Mouse (Mus musculus) heart, embryonic 15.5 days (tissue): ENCODE results near the gene Tnnt3. TPM values are rescaled to one million over a fixed set of nuclear protein-coding genes. Genes with fewer than 3 reads are reported as not detected.
A peak's percentile ranks its signal among the peaks of the same experiment; 100 is the strongest.

Source experiments
- ATAC-seq: fragments of 200-750 bp; cut with Nextera tagmentation; replicated peaks from 2 replicates; pipeline ENCODE4 v1.8.0; 2017; ENCODE audit warnings: low read depth, moderate TSS enrichment; ENCODE audit not compliant: insufficient number of reproducible peaks, insufficient read depth, low FRiP score
- H3K27ac ChIP-seq: fragments of 300-500 bp; sonication (generic); 2 replicates; pipeline ENCODE4 v1.5.1; 2015; ENCODE audit warnings: mild to moderate bottlenecking, inconsistent platforms
- H3K27me3 ChIP-seq: fragments of 300-500 bp; sonication (generic); 2 replicates; pipeline ENCODE4 v1.6.1; 2015; ENCODE audit warnings: inconsistent platforms
- H3K36me3 ChIP-seq: fragments of 300-500 bp; sonication (generic); 2 replicates; pipeline ENCODE4 v1.6.1; 2015; ENCODE audit warnings: mild to moderate bottlenecking, inconsistent platforms
- H3K4me1 ChIP-seq: fragments of 300-500 bp; sonication (generic); replicated peaks from 2 replicates; pipeline ENCODE4 v1.6.1; 2015; ENCODE audit warnings: inconsistent platforms
- H3K4me2 ChIP-seq: fragments of 300-500 bp; sonication (generic); 2 replicates; pipeline ENCODE4 v1.6.1; 2015; ENCODE audit warnings: inconsistent platforms, mild to moderate bottlenecking, moderate library complexity
- H3K4me3 ChIP-seq: fragments of 300-500 bp; sonication (generic); 2 replicates; pipeline ENCODE4 v1.5.1; 2015; ENCODE audit warnings: mild to moderate bottlenecking, inconsistent platforms
- H3K9ac ChIP-seq: fragments of 300-500 bp; sonication (generic); 2 replicates; pipeline ENCODE4 v1.6.1; 2015; ENCODE audit warnings: mild to moderate bottlenecking, inconsistent platforms
- H3K9me3 ChIP-seq: fragments of 300-500 bp; sonication (generic); replicated peaks from 2 replicates; pipeline ENCODE4 v1.6.1; 2016; ENCODE audit warnings: inconsistent platforms
- WGBS: fragments of 180-500 bp; shearing (Covaris S2); methylation state at CpG from one replicate; pipeline ENCODE4 v1.1.7; 2015; ENCODE audit warnings: mixed read lengths; 5-methylcytosine and 5-hydroxymethylcytosine counted together
- polyA plus RNA-seq: library from polyadenylated mRNA; unstranded; fragments of >200 nt; fragmentation: Nextera tagmentation; extraction: Ambion mirVana; gene quantifications from 2 replicates; pipeline ENCODE4 v1.2.1, GENCODE M21; 2015

Tnnt3 gene
- polyA plus RNA-seq, 1 experiment from 2014 or later, result 4.8 TPM

- Histone ChIP-seq H3K27me3 (no peaks in the 10 kb centered on the region), H3K9ac (no peak overlapping the region), H3K4me2 (no peak overlapping the region), H3K9me3 (no peaks in the 10 kb centered on the region), H3K4me3 (no peak overlapping the region), H3K27ac (peak overlapping the region; percentile 96), H3K4me1 (peaks cover 65% of the 10 kb centered on the region), H3K36me3 (peaks cover 20% of the 10 kb centered on the region; the same call in 1 of the 2 replicates)
- no peak for ATAC-seq
- 68% methylated on average over 8 of the region's 8 CpGs for whole genome bisulfite sequencing
Observed at GRCm38 (mm10) chr7:142486751-142487162, 11.9 kb upstream of the Tnnt3 start.

GRCm38 (mm10) chr7:142487341-142487859, 11.2 kb upstream of the Tnnt3 start:
- peak overlapping the region; percentile 96 for H3K27ac ChIP-seq
- H3K4me1 ChIP-seq, result peaks cover 58% of the 10 kb centered on the region
- no peak overlapping the region for H3K4me2 ChIP-seq
- no peak overlapping the region for H3K4me3 ChIP-seq
- no peaks in the 10 kb centered on the region for H3K9me3 ChIP-seq
- WGBS, result 27% methylated on average over 9 of the region's 9 CpGs
- peaks cover 22% of the 10 kb centered on the region; the same call in 1 of the 2 replicates for H3K36me3 ChIP-seq
- H3K27me3 ChIP-seq, result no peaks in the 10 kb centered on the region
- peak; percentile 28; the same call in 1 of the 2 replicates for ATAC-seq
- H3K9ac ChIP-seq, result no peak overlapping the region

- Histone ChIP-seq H3K9ac (no peak overlapping the region), H3K36me3 (peaks cover 22% of the 10 kb centered on the region; the same call in 1 of the 2 replicates), H3K27me3 (no peaks in the 10 kb centered on the region), H3K4me3 (no peak overlapping the region), H3K27ac (peak overlapping the region; percentile 96), H3K4me1 (peaks cover 52% of the 10 kb centered on the region), H3K4me2 (no peak overlapping the region), H3K9me3 (no peaks in the 10 kb centered on the region)
- no peak for ATAC-seq
- 72% methylated on average over 3 of the region's 3 CpGs for WGBS
Observed at GRCm38 (mm10) chr7:142488053-142488452, 10.6 kb upstream of the Tnnt3 start.

GRCm38 (mm10) chr7:142493535-142493934, 5.1 kb upstream of the Tnnt3 start:
- H3K4me2 ChIP-seq, result no peak overlapping the region
- 79% methylated on average over 8 of the region's 8 CpGs for WGBS
- H3K27ac ChIP-seq, result no peak overlapping the region
- H3K27me3 ChIP-seq, result no peaks in the 10 kb centered on the region
- H3K36me3 ChIP-seq, result 0 out of 2 replicates have a peak, but pooled peaks cover 16% of the 10 kb centered on the region
- H3K4me3 ChIP-seq, result no peak overlapping the region
- no peak overlapping the region for H3K9ac ChIP-seq
- ATAC-seq, result no peak
- peaks cover 13% of the 10 kb centered on the region for H3K4me1 ChIP-seq
- no peaks in the 10 kb centered on the region for H3K9me3 ChIP-seq

GRCm38 (mm10) chr7:142496158-142496557, 2.5 kb upstream of the Tnnt3 start:
- H3K27ac ChIP-seq, result 0 out of 2 replicates have a peak overlapping the region, but pooled peaks have one; percentile 34
- H3K9me3 ChIP-seq, result no peaks in the 10 kb centered on the region
- H3K4me3 ChIP-seq, result no peak overlapping the region
- no peak overlapping the region for H3K4me2 ChIP-seq
- ATAC-seq, result no peak
- H3K9ac ChIP-seq, result no peak overlapping the region
- WGBS, result 83% methylated on average over 3 of the region's 3 CpGs
- 0 out of 2 replicates have a peak, but pooled peaks cover 6% of the 10 kb centered on the region for H3K36me3 ChIP-seq
- no peaks in the 10 kb centered on the region for H3K27me3 ChIP-seq
- peaks cover 24% of the 10 kb centered on the region for H3K4me1 ChIP-seq

- peak overlapping the region; percentile 34; the same call in 1 of the 2 replicates for H3K27ac ChIP-seq
- 65% methylated on average over 5 of the region's 5 CpGs for WGBS
- H3K27me3 ChIP-seq, result no peaks in the 10 kb centered on the region
- no peak overlapping the region for H3K4me2 ChIP-seq
- H3K9ac ChIP-seq, result no peak overlapping the region
- ATAC-seq, result no peak
- H3K4me1 ChIP-seq, result peaks cover 24% of the 10 kb centered on the region
- 0 out of 2 replicates have a peak, but pooled peaks cover under 1% of the 10 kb centered on the region for H3K36me3 ChIP-seq
- no peak overlapping the region for H3K4me3 ChIP-seq
- no peaks in the 10 kb centered on the region for H3K9me3 ChIP-seq
Observed at GRCm38 (mm10) chr7:142496800-142497199, 1.8 kb upstream of the Tnnt3 start.

- Histone ChIP-seq H3K4me3 (no peak overlapping the region), H3K27me3 (no peaks in the 10 kb centered on the region), H3K4me1 (peaks cover 24% of the 10 kb centered on the region), H3K27ac (no peak overlapping the region; the same call in 1 of the 2 replicates), H3K4me2 (no peak overlapping the region), H3K9ac (no peak overlapping the region), H3K36me3 (no peaks in the 10 kb centered on the region), H3K9me3 (no peaks in the 10 kb centered on the region)
- no peak for ATAC-seq
- 81% methylated on average over 2 of the region's 2 CpGs for WGBS
Observed at GRCm38 (mm10) chr7:142497775-142498174, 861 bp upstream of the Tnnt3 start.

GRCm38 (mm10) chr7:142499010-142499721, 530 bp downstream of the Tnnt3 start:
- Histone ChIP-seq H3K27me3 (no peaks in the 10 kb centered on the region), H3K4me1 (peaks cover 24% of the 10 kb centered on the region), H3K27ac (peak overlapping the region; percentile 63), H3K4me2 (no peak overlapping the region), H3K36me3 (no peaks in the 10 kb centered on the region), H3K9me3 (no peaks in the 10 kb centered on the region), H3K4me3 (no peak overlapping the region), H3K9ac (no peak overlapping the region)
- WGBS, result 35% methylated on average over 5 of the region's 5 CpGs
- no peak for ATAC-seq

GRCm38 (mm10) chr7:142500032-142500431, 1.4 kb downstream of the Tnnt3 start:
- Histone ChIP-seq H3K4me3 (no peak overlapping the region), H3K27ac (peak overlapping the region; percentile 63), H3K36me3 (no peaks in the 10 kb centered on the region), H3K9ac (no peak overlapping the region), H3K4me2 (no peak overlapping the region), H3K4me1 (peaks cover 24% of the 10 kb centered on the region), H3K9me3 (no peaks in the 10 kb centered on the region), H3K27me3 (no peaks in the 10 kb centered on the region)
- 60% methylated on average over 1 of the region's 1 CpGs for WGBS
- no peak for ATAC-seq

GRCm38 (mm10) chr7:142503206-142503605, 4.6 kb downstream of the Tnnt3 start:
- no peaks in the 10 kb centered on the region for H3K9me3 ChIP-seq
- H3K4me2 ChIP-seq, result no peak overlapping the region
- peaks cover 41% of the 10 kb centered on the region for H3K4me1 ChIP-seq
- no peak for ATAC-seq
- no peak overlapping the region for H3K9ac ChIP-seq
- H3K27ac ChIP-seq, result no peak overlapping the region
- no peak overlapping the region for H3K4me3 ChIP-seq
- WGBS, result 77% methylated on average over 4 of the region's 4 CpGs
- no peaks in the 10 kb centered on the region for H3K36me3 ChIP-seq
- H3K27me3 ChIP-seq, result no peaks in the 10 kb centered on the region

- H3K27me3 ChIP-seq, result no peaks in the 10 kb centered on the region
- H3K27ac ChIP-seq, result no peak overlapping the region
- no peak overlapping the region for H3K9ac ChIP-seq
- H3K4me1 ChIP-seq, result peaks cover 38% of the 10 kb centered on the region
- H3K36me3 ChIP-seq, result no peaks in the 10 kb centered on the region
- no peak overlapping the region for H3K4me3 ChIP-seq
- H3K9me3 ChIP-seq, result no peaks in the 10 kb centered on the region
- H3K4me2 ChIP-seq, result no peak overlapping the region
- no peak for ATAC-seq
- WGBS, result 50% methylated on average over 2 of the region's 2 CpGs
Observed at GRCm38 (mm10) chr7:142505942-142506341, 7.3 kb downstream of the Tnnt3 start.
